Mouse (Mus musculus): ENCODE results near the gene Zkscan14. TPM values are rescaled to one million over a fixed set of nuclear protein-coding genes. Genes with fewer than 3 reads are reported as not detected.

Gene Zkscan14
- polyA plus RNA-seq, 1 experiment from 2014 or later = 11.6 TPM

Other genes with a start within 250 kb of the Zkscan14 start
- 9.5 and 14.0 TPM in 2 replicates for gene Smurf1, start 236.0 kb downstream of the Zkscan14 start, polyA plus RNA-seq (2015; fragmentation: Nextera tagmentation; extraction: Ambion mirVana)
- not detected in 2 replicates for gene Gm4871, start 169.1 kb downstream of the Zkscan14 start, polyA plus RNA-seq (2015; fragmentation: Nextera tagmentation; extraction: Ambion mirVana)
- gene 1700018F24Rik, start 158.9 kb downstream of the Zkscan14 start, polyA plus RNA-seq (2015; fragmentation: Nextera tagmentation; extraction: Ambion mirVana) = not detected in 2 replicates
- gene Arpc1a, start 118.0 kb downstream of the Zkscan14 start, polyA plus RNA-seq (2015; fragmentation: Nextera tagmentation; extraction: Ambion mirVana) = 142 and 150 TPM in 2 replicates
- gene Kpna7, start 117.8 kb downstream of the Zkscan14 start, polyA plus RNA-seq (2015; fragmentation: Nextera tagmentation; extraction: Ambion mirVana) = not detected in 2 replicates
- gene Arpc1b, start 87.7 kb downstream of the Zkscan14 start, polyA plus RNA-seq (2015; fragmentation: Nextera tagmentation; extraction: Ambion mirVana) = 325 and 354 TPM in 2 replicates
- gene Pdap1, start 61.6 kb downstream of the Zkscan14 start, polyA plus RNA-seq (2015; fragmentation: Nextera tagmentation; extraction: Ambion mirVana) = 77.0 and 93.6 TPM in 2 replicates
- 186 TPM in 2 replicates for gene Bud31, start 61.5 kb downstream of the Zkscan14 start, polyA plus RNA-seq (2015; fragmentation: Nextera tagmentation; extraction: Ambion mirVana)
- 19.8 and 20.0 TPM in 2 replicates for gene Ptcd1, start 34.8 kb downstream of the Zkscan14 start, polyA plus RNA-seq (2015; fragmentation: Nextera tagmentation; extraction: Ambion mirVana)
- 56.2 and 59.5 TPM in 2 replicates for gene Cpsf4, start 34.7 kb downstream of the Zkscan14 start, polyA plus RNA-seq (2015; fragmentation: Nextera tagmentation; extraction: Ambion mirVana)
- 679 and 701 TPM in 2 replicates for gene Atp5j2, start 9.8 kb downstream of the Zkscan14 start, polyA plus RNA-seq (2015; fragmentation: Nextera tagmentation; extraction: Ambion mirVana)
- gene Zkscan5, start 2.7 kb upstream of the Zkscan14 start, polyA plus RNA-seq (2015; fragmentation: Nextera tagmentation; extraction: Ambion mirVana) = 16.2 and 17.2 TPM in 2 replicates
- gene Zfp655, start 29.8 kb upstream of the Zkscan14 start, polyA plus RNA-seq (2015; fragmentation: Nextera tagmentation; extraction: Ambion mirVana) = 35.3 and 36.0 TPM in 2 replicates
- gene Zscan25, start 78.6 kb upstream of the Zkscan14 start, polyA plus RNA-seq (2015; fragmentation: Nextera tagmentation; extraction: Ambion mirVana) = 0.56 and 0.60 TPM in 2 replicates
- not detected in 2 replicates for gene Cyp3a57, start 143.4 kb upstream of the Zkscan14 start, polyA plus RNA-seq (2015; fragmentation: Nextera tagmentation; extraction: Ambion mirVana)